Mouse (Mus musculus) common myeloid progenitor, adult 5-6 weeks (primary cell): Measurements from ENCODE around the gene Psmb11. TPM values are rescaled to one million over a fixed set of nuclear protein-coding genes. Genes with fewer than 3 reads are reported as not detected.

Source experiments
- ATAC-seq: replicated peaks from 2 replicates; pipeline ENCODE4 v1.8.0; 2016; ENCODE audit warnings: low read depth, mild to moderate bottlenecking, moderate TSS enrichment, inconsistent platforms; ENCODE audit not compliant: poor library complexity, severe bottlenecking
- total RNA-seq: library from RNA; stranded (forward); fragments of 200-1000, 187-1606 nt; gene quantifications from 2 replicates; pipeline ENCODE4 v1.2.3, GENCODE M21; 2017

Gene Psmb11
- total RNA-seq, 1 experiment from 2014 or later = not detected

DNA sequence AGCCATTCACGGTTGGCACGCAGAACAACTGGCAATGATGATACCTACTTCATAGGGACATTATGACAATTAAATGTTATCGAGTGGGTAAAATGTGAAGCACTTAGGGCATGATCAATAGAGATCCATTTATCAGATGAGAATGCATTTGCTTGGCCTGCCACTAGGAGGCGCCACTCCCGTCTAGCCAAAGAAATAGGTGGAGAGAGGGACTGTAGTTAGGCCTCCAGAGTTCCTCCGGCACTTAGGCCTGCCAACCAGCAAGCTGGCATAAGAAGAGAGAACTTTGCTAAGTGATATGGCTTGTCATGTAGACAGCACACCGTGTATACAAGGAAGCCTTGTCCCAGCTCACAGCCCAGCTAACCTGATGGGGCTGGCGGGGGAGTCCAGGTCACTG lies 15.7 kb downstream of the Psmb11 start:
- 0 out of 2 replicates have a peak, but pooled peaks have one; percentile 15 for ATAC-seq

DNA sequence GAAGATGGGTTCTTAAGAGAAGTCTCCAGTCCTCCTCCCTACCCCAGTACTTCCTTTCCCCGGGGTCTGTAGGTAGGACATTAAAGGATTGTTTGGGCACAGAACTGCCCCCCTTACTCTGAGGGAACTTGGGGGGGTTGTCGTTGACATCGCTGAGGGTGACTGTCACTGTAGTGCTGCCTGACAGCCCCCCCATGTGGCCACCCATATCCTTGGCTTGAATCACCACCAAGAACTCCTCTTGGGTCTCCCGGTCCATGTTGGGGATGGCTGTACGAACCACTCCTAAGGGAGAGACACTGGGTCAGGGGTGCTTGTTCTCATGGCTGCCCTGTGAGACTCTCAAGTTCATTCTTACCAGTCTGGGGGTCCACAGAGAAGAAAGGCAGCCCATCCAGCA lies 17.0 kb downstream of the Psmb11 start:
- no peak for ATAC-seq

DNA sequence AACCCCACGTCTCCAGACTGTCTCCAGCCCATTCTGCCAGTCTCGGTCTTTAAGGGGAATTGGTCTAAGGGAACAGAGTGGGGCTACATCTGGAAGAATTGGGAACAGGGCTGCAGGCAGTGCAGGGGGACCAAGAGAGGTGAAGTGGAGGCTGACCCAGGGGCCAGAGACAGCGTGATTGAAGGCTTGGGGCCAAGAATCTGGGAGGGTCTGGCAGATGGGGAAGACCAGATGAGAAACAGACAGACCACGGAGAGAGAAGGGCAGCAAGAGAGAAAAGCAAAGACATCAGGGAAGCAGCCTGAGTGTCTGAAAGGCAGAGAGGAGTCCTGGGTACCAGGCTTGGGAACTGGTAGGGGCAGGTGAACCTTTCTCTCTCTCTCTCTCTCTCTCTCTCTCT lies 18.9 kb downstream of the Psmb11 start:
- ATAC-seq = no peak

DNA sequence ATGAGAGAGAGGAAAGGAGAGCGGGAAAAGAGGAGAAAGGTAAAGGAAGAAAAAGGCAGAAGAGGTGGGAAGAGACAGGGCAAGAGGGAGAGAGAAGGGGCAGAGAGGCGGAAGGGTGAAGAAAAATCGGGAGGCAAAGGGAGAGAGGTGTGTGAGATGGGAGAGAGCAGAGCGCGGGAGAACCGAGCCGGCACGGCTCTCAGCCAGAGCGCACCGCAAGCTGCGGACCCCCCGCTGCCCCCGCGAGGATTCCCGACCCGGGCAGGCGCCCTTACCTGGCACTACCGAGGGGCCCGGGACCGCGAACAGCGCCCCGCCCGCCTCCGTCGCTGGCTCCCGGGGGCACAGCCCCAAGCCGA lies 19.7 kb downstream of the Psmb11 start, which contains the start of gene Gm17606:
Gm17606 (plus strand) TSS at position 7 of the 359 bp plus-strand sequence.
- ATAC-seq = no peak

DNA sequence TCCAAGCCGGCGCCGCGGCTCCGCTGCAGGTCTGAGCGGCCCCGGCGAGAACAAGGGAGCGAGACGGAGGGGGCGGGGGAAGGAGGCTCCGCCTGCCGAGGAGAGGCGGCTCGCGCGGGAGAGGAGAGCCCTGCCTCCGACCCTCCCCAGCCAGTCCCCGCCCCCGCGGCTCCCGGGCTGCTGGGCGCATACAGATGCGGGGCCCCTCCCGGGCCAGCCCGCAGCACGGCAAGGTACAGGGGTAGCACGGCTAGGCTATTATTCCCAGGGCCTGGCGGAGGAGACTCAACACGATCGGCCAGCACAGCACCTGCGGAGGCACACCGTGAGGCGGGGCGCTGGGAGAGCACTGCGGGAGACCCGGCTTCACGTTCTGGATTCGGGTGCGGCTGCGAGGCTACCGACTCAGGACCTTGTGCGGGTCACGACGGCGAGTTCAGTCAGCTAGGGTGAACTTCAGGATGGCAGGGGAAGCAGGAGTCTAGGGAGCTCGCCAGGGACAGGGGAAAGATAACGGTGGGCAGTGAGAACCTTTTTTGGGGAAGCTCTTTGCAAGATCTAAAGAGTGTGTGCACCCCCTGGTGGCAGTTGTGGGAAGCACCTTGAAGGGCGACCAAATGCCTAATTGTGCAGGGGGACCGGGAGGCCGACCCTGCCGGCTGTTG lies 20.2 kb downstream of the Psmb11 start, which contains the start of gene Cdh24:
Cdh24 (minus strand) TSS at position 60 of the 665 bp plus-strand sequence.
- peak; percentile 76 for ATAC-seq

DNA sequence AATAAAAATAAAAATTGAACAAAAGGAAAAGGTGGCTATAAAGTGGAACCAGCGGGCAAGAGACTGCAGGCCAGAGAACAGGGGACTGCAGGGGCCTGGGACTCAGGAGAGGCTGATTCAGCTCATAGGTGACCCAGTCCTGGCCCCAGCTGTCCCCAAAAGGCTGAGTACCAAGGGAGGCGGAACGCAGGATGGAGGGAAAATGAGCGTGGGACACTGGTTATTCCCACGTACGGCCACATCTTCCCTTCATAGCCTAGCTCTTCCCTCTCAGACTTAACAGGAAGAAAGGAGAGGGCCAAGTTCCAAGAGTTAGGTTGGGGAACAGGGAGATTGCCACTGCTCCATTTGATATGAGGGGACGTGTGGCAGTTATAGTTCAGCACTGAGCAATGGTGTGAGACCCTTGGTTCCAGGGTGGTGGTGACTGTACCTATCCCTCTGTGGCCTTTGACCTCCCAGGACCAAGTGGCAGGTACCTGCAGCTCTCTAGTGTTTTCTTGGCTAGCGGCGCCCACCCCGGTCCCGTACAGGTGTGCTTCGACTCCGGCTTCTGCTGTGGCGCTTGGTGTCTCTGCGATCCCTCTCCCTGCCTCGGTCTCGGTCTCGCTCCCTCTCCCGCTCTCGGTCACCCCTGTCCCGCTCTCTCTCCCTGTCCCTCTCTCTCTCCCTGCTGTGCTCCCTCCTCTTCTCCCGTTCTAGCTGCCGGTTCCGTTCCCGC lies 21.2 kb downstream of the Psmb11 start:
- no peak for ATAC-seq

DNA sequence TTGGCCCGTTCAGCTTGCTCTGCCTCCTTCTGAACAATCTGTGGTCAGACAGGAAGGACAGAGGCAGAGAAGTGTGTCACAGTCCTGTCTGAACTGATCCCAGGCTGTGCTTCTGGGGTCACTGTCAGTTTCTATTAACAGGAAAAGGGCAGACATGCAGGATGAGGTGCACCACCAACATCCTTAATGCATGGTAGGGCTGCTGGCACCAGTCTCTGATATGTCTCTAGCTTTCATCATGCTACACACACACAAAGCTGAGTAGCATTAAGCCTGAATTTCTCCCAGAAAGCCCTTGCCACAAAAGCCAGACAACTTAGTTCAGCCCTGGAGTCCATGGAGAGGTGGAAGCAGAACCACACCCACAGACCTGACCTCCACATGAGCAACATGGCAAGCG lies 21.8 kb downstream of the Psmb11 start:
- no peak for ATAC-seq

DNA sequence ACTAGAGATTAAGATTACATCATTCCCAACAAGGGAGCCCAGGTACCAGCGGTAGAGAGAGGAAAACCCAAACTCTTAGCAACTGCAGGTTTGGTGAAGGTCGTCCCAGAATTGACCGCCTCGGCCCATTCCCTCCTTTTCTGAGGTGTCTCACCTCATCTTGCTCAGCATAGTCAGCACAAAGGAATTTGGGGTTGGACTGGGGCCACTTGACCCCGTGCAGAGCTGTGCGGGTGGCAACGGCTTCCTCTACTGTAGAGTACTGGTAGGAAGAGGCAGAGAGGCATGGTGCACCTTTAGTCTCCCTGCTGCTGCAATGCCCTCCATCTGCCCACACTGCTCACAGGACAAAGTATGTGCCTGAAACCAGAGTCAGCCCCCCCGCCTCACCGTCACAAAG lies 23.1 kb downstream of the Psmb11 start:
- ATAC-seq = no peak

DNA sequence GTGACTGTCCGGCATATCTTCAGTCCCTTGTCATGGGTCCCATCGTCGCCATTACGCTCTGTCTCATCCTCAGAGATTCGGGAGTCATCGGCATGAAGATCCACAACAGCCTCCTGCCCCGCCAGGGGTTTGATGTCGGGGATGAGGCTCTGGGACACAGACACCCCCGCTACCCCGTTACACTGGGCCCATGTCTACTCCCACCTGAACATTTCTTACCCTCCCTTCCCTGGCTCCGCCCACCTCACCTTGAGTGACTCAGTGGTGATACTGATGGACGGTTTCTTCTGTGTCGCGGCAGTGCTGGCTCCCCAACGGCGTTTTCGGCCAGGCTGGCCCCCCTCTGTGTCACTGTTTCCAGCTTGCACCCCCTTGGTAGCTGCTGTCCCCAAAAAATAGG lies 25.2 kb downstream of the Psmb11 start:
- no peak for ATAC-seq

DNA sequence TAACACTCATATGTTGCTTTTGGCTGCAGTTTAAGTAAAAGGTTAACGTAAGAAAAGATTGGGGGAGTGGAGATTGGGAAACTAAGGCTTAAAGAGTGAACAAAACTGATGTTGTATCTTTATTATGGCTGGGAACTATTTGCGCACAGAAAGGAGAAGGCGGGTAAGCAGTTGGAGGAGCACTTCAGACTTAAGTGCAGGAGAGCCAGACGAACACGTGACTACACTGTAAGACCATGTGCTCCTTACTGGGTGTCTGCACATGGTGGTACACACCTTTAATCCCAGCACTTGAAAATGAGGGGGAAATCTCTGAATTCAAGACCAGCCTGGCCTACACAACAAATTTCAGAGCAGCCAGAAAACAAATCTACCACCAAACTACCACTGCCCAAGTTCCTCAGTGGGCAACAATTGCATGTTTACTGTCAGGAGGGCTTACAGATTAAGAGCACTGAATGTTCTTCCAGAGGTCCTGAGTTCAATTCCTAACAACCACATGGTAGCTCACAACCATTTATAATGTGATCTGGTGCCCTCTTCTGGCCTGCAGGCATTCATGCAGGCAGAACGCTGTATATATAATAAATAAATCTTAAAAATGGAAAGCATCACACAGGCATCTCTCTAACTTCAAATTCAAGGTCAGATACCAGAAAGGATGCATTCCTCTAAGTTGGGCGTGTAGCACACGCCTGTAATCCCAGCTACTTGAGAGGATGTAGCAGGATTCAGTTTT lies 25.8 kb downstream of the Psmb11 start:
- no peak for ATAC-seq

DNA sequence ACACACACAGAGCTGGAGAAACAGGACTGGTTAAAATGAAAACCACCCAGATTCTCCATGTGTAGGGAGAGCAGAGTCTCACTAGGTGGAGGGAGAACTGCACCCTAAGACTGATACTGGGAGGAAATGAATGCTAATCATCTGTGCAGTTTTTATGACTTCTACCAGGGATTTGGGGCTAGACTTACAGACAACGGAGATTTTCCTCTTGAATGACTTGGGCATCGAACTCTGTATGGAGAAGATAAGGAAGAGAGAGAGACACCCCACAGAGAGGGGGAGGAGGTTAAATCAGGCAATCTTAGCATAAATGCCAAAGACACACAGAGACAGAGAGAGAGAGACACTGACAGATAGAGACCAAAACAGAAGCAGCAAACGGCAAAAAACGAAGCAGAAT lies 26.7 kb downstream of the Psmb11 start:
- no peak for ATAC-seq

DNA sequence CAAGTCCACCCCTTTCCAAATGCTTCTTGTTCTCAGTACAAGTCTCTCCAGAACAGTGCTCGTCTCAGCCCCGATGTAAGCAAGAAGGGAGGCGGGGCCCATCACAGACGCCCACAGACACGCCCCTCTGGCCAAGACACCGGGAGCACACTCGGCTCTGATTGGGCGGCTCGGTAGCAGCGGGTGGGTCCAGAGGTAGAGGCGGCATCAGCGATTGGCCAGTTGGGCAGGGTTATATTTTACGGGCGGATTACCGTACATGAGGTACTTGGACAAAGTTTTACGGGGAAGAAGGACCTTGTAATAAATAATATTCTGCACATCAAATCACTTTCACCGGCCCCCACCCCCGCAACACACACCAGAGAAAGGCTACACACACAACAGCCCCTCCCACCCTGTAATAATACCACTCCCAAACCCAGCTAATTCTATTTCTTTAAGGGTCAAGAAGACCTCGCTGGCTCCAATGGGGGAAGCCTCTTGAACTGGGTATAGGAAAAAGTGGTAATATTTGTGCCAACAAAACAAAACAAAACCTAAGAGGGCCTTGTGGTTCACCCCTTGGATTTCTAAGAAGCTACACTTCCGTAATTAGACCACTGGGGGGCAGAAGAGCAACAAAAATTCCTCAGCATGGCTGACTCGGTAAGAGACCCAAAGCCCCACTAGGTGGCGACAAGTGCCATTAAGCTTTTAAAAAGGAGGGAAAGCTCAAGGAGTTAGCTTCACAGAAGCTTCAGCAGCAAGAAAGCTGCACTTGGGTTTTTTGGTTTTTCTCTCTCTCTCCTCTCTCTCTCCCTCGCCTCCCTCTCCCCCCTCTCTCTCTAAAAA lies 29.6 kb downstream of the Psmb11 start:
- peak; percentile 65 for ATAC-seq

DNA sequence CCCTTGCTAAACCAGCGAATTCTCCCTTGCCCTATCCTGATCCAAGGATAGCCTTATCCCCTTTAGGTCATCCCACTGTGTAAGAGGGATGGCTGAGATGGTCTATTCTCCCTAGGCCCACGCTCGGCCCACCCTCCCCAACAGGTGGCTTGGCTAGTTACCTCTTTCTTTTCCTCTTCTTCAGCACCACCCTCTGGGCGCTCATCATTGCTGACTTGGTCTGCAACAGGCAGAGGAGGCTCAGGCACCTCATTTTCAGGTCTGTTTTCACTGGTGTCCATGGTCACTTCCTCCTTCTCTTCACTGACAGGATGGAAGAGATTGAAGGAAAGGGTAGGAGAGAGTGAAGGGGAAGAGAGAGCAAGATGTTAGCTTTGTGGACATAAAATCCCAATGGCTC lies 30.3 kb downstream of the Psmb11 start:
- no peak for ATAC-seq

DNA sequence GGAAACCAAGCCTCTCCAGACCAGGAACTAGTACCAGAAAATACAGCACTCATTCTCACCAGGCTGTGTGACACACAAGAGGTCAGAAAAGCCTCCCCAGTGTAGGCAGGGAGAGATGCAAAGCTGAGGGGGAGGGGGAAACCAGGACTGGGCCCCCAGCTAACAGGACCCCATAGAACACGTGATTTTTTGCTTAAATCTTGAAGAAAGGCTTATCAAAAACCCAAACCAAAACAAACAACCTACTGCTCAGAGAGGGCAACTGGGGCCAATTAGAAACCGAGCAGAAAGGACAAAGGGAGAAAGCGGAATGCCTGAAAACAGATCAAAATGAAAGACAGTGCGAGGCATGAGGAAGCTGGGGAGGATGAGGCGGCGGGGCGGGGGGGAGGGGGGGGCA lies 31.6 kb downstream of the Psmb11 start:
- no peak for ATAC-seq

DNA sequence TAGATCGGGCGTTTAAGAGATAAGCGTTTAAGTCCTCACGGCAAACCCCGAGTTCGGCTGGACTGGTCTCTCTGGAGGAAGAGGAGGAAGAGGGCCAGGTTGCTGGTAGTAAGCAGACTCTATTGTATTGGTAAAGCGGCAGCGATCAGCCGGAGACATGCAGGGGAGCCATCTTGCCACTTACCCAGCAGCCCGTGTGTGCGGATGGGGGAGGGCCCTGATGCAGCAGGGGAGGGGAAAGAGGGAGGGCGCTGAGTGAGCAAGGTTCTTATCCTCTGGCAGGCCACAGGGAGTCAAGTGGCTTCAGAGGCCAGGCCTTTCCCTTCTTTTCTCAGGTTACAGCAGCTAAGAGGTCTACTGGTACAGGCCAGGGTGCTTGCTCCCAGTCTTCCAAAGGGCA lies 32.3 kb downstream of the Psmb11 start:
- peak; percentile 95 for ATAC-seq

DNA sequence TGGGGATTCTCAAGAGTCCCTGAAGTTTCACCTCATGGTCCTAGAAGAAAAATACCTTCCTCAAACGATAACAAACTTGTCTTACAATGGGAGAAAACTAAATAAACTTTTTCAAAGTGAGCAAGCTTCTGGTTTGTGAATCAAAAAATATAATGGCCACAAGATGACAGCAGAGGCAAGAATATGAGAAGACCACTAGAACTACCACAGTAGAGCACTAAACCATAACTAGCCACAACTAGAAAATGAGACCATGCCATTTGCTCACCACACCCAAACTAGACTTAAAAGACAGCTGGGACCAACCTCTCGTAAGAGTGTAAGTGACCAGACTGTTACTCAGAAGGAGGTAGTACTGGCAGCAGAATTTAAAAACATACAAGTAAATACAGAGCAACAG lies 38.8 kb downstream of the Psmb11 start:
- no peak for ATAC-seq

DNA sequence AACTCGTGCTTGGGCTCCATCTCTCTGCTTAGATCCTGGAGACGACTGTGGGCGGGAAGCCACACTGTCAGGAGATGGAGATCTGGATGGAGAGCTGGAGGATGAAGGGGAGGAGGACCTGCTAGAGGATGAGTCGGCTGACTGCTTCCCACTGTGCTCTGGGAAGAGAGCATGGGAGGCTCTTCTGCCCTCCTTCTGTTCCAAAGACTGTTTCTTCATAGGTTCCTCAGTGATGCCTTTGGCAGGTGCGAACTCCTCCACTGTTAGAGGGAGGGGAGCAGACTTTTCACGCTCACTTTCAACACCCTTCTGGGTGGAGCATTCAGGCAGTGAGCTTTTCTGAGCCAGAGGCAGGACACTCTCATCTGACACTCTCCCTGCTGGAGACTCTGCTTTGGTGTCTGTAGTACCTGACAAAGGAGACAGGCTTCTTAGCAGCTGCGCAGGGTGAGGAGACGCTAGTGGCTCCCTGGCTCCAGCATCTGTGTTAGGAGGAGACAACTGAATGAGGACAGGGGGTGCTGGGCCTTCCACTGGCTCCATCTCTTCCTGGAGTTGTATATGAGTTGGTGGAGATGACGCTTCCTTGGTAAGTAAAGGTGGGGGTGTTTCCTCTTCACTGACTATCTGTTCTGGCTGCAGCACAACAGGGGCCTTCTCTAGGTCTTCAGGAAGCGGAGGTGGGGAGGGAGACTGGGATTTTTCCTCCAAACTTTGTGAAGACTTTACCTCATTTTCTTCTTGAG lies 43.4 kb downstream of the Psmb11 start:
- ATAC-seq = no peak

DNA sequence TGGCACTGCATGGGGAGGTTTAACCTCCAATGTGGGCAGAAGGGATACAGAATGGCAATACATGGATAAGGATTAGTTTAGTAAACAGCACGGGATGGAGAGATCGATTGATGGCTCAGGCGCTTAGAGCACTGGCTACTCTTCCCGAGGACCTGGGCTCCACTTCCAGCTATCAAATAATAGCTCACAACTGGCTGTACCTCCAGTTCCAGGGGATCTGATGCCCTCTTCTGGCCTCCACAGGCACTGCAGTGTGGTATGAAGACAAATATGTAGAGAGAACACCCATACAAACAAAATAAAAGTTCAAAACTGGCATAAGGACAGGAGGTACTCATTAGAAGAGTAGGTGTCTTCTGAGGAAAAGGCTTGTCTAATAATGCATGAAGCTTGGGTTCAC lies 48.1 kb downstream of the Psmb11 start:
- 0 out of 2 replicates have a peak, but pooled peaks have one; percentile 56 for ATAC-seq

DNA sequence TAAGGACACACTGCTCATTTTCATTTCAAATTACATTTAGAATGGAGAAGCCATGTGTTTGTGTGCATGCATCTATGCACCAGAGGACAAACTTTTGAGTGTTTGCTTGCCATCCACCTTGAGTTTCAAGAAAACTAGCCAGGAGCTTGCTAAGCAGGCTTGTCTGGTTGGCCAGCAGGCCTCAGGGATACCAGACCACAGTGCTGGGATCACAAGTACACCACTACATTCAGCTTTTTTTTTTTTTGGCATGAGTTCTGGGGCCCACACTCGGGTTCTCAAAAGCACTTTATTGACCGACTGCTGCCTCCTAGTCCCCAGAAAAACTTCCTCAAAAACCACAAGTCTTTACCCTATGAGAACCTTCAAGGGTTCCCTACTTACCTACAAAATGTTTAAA lies 53.1 kb downstream of the Psmb11 start:
- ATAC-seq = no peak

DNA sequence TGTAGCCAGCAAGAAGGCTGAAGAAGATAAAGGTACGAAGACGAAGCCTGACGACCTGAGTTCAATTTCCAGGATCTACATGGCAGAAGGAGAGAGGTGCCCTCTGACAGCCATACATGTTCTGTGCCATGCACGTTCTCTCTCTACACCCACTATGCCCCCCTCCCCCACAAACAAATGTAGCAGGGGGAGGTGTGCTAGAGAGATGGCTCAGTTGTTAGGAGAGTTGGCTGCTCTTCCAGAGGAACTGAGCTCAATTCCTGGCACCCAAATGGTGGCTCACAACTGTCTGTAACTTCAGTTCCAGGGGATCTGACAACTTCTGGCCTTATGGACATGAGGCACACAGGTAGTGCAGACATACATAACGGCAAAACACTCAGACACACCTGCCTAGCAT lies 55.1 kb downstream of the Psmb11 start:
- no peak for ATAC-seq
